Mouse (Mus musculus): Measurements from ENCODE around the gene Cfap73.

The Cfap73 gene

GRCm38 (mm10) chr5:120634131-120634530, at the start of gene Cfap73:
Gene Cfap73 (minus strand): TSS chr5:120634235.
- DNase-seq, result peak in 1 of 2 experiments; percentile 36

GRCm38 (mm10) chr5:120682982-120683771, 49.1 kb upstream of the Cfap73 start:
- DNase-seq, result no peak

GRCm38 (mm10) chr5:120680918-120681317, 46.9 kb upstream of the Cfap73 start:
- DNase-seq, result no peak

- peak; percentile 50 to 60 for DNase-seq
These were observed 45.9 kb upstream of the Cfap73 start for GRCm38 (mm10) chr5:120679676-120680555.

- no peak for DNase-seq
These were observed 43.5 kb upstream of the Cfap73 start for GRCm38 (mm10) chr5:120677516-120677915.

- no peak for DNase-seq
These were observed 40.5 kb upstream of the Cfap73 start for GRCm38 (mm10) chr5:120674229-120675145.

- DNase-seq, result peak; percentile 39 to 50
These were observed 39.6 kb upstream of the Cfap73 start for GRCm38 (mm10) chr5:120673626-120674025.

- no peak for DNase-seq
These were observed 37.8 kb upstream of the Cfap73 start for GRCm38 (mm10) chr5:120671865-120672264.

GRCm38 (mm10) chr5:120670132-120670531, 36.1 kb upstream of the Cfap73 start:
- no peak for DNase-seq

- no peak for DNase-seq
These were observed 34.7 kb upstream of the Cfap73 start for GRCm38 (mm10) chr5:120668761-120669160.

GRCm38 (mm10) chr5:120664888-120665287, 30.9 kb upstream of the Cfap73 start:
- no peak for DNase-seq

- DNase-seq, result no peak
These were observed 26.8 kb upstream of the Cfap73 start for GRCm38 (mm10) chr5:120660816-120661215.

GRCm38 (mm10) chr5:120656281-120656751, 22.3 kb upstream of the Cfap73 start:
- no peak for DNase-seq

- no peak for DNase-seq
These were observed 19.8 kb upstream of the Cfap73 start for GRCm38 (mm10) chr5:120653873-120654272.

GRCm38 (mm10) chr5:120652915-120653701, 19.1 kb upstream of the Cfap73 start:
- no peak for DNase-seq

GRCm38 (mm10) chr5:120651230-120651629, 17.2 kb upstream of the Cfap73 start:
- DNase-seq, result no peak

GRCm38 (mm10) chr5:120649938-120650337, 15.9 kb upstream of the Cfap73 start:
- DNase-seq, result no peak

- DNase-seq, result no peak
These were observed 15.4 kb upstream of the Cfap73 start for GRCm38 (mm10) chr5:120649374-120649933.

- DNase-seq, result peak; percentile 21 to 34
These were observed 14.7 kb upstream of the Cfap73 start, which contains the start of gene Rasal1 for GRCm38 (mm10) chr5:120648569-120649373. Gene Rasal1 (plus strand): TSS chr5:120648812.

GRCm38 (mm10) chr5:120647814-120648491, 13.9 kb upstream of the Cfap73 start:
- no peak for DNase-seq

All from lung, adult 18-20 months (tissue).